Mouse (Mus musculus) embryonic facial prominence, embryonic 14.5 days (tissue): ENCODE results near the gene Hunk. TPM values are rescaled to one million over a fixed set of nuclear protein-coding genes. Genes with fewer than 3 reads are reported as not detected.

Experiments
- ATAC-seq: fragments of 200-750 bp; cut with Nextera tagmentation; 2 replicates; pipeline ENCODE4 v1.8.0; 2017; ENCODE audit warnings: low read depth, moderate number of reproducible peaks, moderate TSS enrichment
- DNase-seq: peaks from one replicate; pipeline ENCODE4 v3.0.0-alpha.2; 2015; ENCODE audit warnings: low spot score
- H3K27ac ChIP-seq: fragments of 300-500 bp; sonication (generic); replicated peaks from 2 replicates; pipeline ENCODE4 v1.5.1; 2014; ENCODE audit warnings: low read depth, mild to moderate bottlenecking, low read length, moderate library complexity
- H3K27me3 ChIP-seq: fragments of 300-500 bp; sonication (generic); replicated peaks from 2 replicates; pipeline ENCODE4 v1.6.1; 2014; ENCODE audit warnings: low read length; ENCODE audit not compliant: control insufficient read depth, insufficient read depth
- H3K36me3 ChIP-seq: fragments of 300-500 bp; sonication (generic); 2 replicates; pipeline ENCODE4 v1.6.1; 2014; ENCODE audit warnings: low read length, mixed read lengths; ENCODE audit not compliant: control insufficient read depth, insufficient read depth
- H3K4me1 ChIP-seq: fragments of 300-500 bp; sonication (generic); 2 replicates; pipeline ENCODE4 v1.6.1; 2014; ENCODE audit warnings: antibody characterized with exemption, low read length; ENCODE audit not compliant: control insufficient read depth, insufficient read depth
- H3K4me2 ChIP-seq: fragments of 300-500 bp; sonication (generic); 2 replicates; pipeline ENCODE4 v1.6.1; 2014; ENCODE audit warnings: low read depth, mild to moderate bottlenecking, low read length, moderate library complexity, mixed read lengths
- H3K4me3 ChIP-seq: fragments of 300-500 bp; sonication (generic); 2 replicates; pipeline ENCODE4 v1.5.1; 2014; ENCODE audit warnings: low read depth, mild to moderate bottlenecking, low read length
- H3K9ac ChIP-seq: fragments of 300-500 bp; sonication (generic); 2 replicates; pipeline ENCODE4 v1.6.1; 2014; ENCODE audit warnings: low read depth, mild to moderate bottlenecking, low read length, moderate library complexity, mixed read lengths
- H3K9me3 ChIP-seq: fragments of 300-500 bp; sonication (generic); 2 replicates; pipeline ENCODE4 v1.6.1; 2016; ENCODE audit warnings: low read length; ENCODE audit not compliant: control insufficient read depth
- WGBS: fragments of 180-500 bp; shearing (Covaris S2); extraction: QIAGEN DNeasy Blood & Tissue Kit; methylation state at CpG from one replicate; pipeline ENCODE4 v1.1.7; 2014; 5-methylcytosine and 5-hydroxymethylcytosine counted together
- polyA plus RNA-seq: library from polyadenylated mRNA; unstranded; fragments of >200 nt; fragmentation: Nextera tagmentation; extraction: Ambion mirVana; gene quantifications from 2 replicates; pipeline ENCODE4 v1.2.1, GENCODE M21; 2014

Hunk gene
- polyA plus RNA-seq, 1 experiment from 2014 or later: 9.7 TPM

- Histone ChIP-seq H3K4me2 (no peak overlapping the region), H3K4me1 (peaks cover 22% of the 10 kb centered on the region), H3K27me3 (no peaks in the 10 kb centered on the region), H3K36me3 (no peaks in the 10 kb centered on the region), H3K9me3 (no peaks in the 10 kb centered on the region), H3K27ac (0 out of 2 replicates have a peak overlapping the region, but pooled peaks have one; percentile 28), H3K4me3 (no peak overlapping the region), H3K9ac (no peak overlapping the region)
- ATAC-seq: peak; percentile 65; the same call in 1 of the 2 replicates
- WGBS: 22% methylated on average over 6 of the region's 6 CpGs
- peak; percentile 69 for DNase-seq
Observed at GRCm38 (mm10) chr16:90523373-90523772, 137.6 kb downstream of the Hunk start.

- Histone ChIP-seq H3K4me1 (peaks cover 19% of the 10 kb centered on the region), H3K27ac (no peak overlapping the region), H3K9me3 (no peaks in the 10 kb centered on the region), H3K36me3 (no peaks in the 10 kb centered on the region), H3K4me2 (no peak overlapping the region), H3K9ac (no peak overlapping the region), H3K27me3 (no peaks in the 10 kb centered on the region), H3K4me3 (no peak overlapping the region)
- DNase-seq (no peak), ATAC-seq (no peak)
- 95% methylated on average over 18 of the region's 18 CpGs for WGBS
Observed at GRCm38 (mm10) chr16:90523894-90524293, 138.1 kb downstream of the Hunk start.

- no peak for DNase-seq
- H3K9me3 ChIP-seq: no peaks in the 10 kb centered on the region
- H3K9ac ChIP-seq: no peak overlapping the region
- no peak overlapping the region for H3K4me2 ChIP-seq
- no peaks in the 10 kb centered on the region for H3K27me3 ChIP-seq
- no peak for ATAC-seq
- H3K27ac ChIP-seq: no peak overlapping the region
- WGBS: 97% methylated on average over 18 of the region's 18 CpGs
- H3K36me3 ChIP-seq: no peaks in the 10 kb centered on the region
- peaks cover 16% of the 10 kb centered on the region for H3K4me1 ChIP-seq
- no peak overlapping the region for H3K4me3 ChIP-seq
Observed at GRCm38 (mm10) chr16:90524393-90524792, 138.6 kb downstream of the Hunk start.

GRCm38 (mm10) chr16:90533119-90533673 lies 147.4 kb downstream of the Hunk start:
- H3K4me3 ChIP-seq: no peak overlapping the region
- no peaks in the 10 kb centered on the region for H3K36me3 ChIP-seq
- ATAC-seq (peak; percentile 56), DNase-seq (peak; percentile 83)
- peak overlapping the region; percentile 52; the same call in 1 of the 2 replicates for H3K27ac ChIP-seq
- H3K4me2 ChIP-seq: 0 out of 2 replicates have a peak overlapping the region, but pooled peaks have one; percentile 12
- H3K9ac ChIP-seq: no peak overlapping the region
- H3K9me3 ChIP-seq: no peaks in the 10 kb centered on the region
- H3K4me1 ChIP-seq: peaks cover 10% of the 10 kb centered on the region
- WGBS: 16% methylated on average over 10 of the region's 10 CpGs
- H3K27me3 ChIP-seq: no peaks in the 10 kb centered on the region

- H3K27ac ChIP-seq: no peak overlapping the region
- H3K9me3 ChIP-seq: no peaks in the 10 kb centered on the region
- no peak overlapping the region for H3K4me3 ChIP-seq
- ATAC-seq (no peak), DNase-seq (no peak)
- H3K27me3 ChIP-seq: no peaks in the 10 kb centered on the region
- H3K4me2 ChIP-seq: no peak overlapping the region
- WGBS: 78% methylated on average over 8 of the region's 8 CpGs
- no peaks in the 10 kb centered on the region for H3K36me3 ChIP-seq
- H3K9ac ChIP-seq: no peak overlapping the region
- peaks cover 10% of the 10 kb centered on the region for H3K4me1 ChIP-seq
Observed at GRCm38 (mm10) chr16:90534591-90534990, 148.8 kb downstream of the Hunk start.

GRCm38 (mm10) chr16:90538926-90539325 lies 153.1 kb downstream of the Hunk start:
- H3K4me1 ChIP-seq: no peaks in the 10 kb centered on the region
- no peaks in the 10 kb centered on the region for H3K36me3 ChIP-seq
- H3K4me3 ChIP-seq: no peak overlapping the region
- no peak for ATAC-seq
- no peak overlapping the region for H3K9ac ChIP-seq
- H3K27me3 ChIP-seq: no peaks in the 10 kb centered on the region
- H3K9me3 ChIP-seq: no peaks in the 10 kb centered on the region
- H3K4me2 ChIP-seq: no peak overlapping the region
- no peak for DNase-seq
- no peak overlapping the region for H3K27ac ChIP-seq
- WGBS: 76% methylated on average over 5 of the region's 5 CpGs

GRCm38 (mm10) chr16:90541191-90541590 lies 155.4 kb downstream of the Hunk start:
- Histone ChIP-seq H3K4me3 (no peak overlapping the region), H3K27ac (no peak overlapping the region), H3K27me3 (no peaks in the 10 kb centered on the region)

GRCm38 (mm10) chr16:90542383-90542782 lies 156.6 kb downstream of the Hunk start:
- 65% methylated on average over 10 of the region's 10 CpGs for WGBS
- H3K4me1 ChIP-seq: peaks cover 12% of the 10 kb centered on the region
- no peak for DNase-seq

More at GRCm38 (mm10) chr16:90541191-90541590, 155.4 kb downstream of the Hunk start:
- ATAC-seq (no peak), DNase-seq (no peak)
- 93% methylated on average over 2 of the region's 2 CpGs for WGBS
- H3K9me3 ChIP-seq: no peaks in the 10 kb centered on the region
- H3K4me1 ChIP-seq: peaks cover 12% of the 10 kb centered on the region
- H3K9ac ChIP-seq: no peak overlapping the region
- H3K4me2 ChIP-seq: no peak overlapping the region
- no peaks in the 10 kb centered on the region for H3K36me3 ChIP-seq

GRCm38 (mm10) chr16:90544175-90544574 lies 158.4 kb downstream of the Hunk start:
- ATAC-seq (no peak), DNase-seq (no peak)
- Histone ChIP-seq H3K4me3 (no peak overlapping the region), H3K27me3 (no peaks in the 10 kb centered on the region), H3K4me1 (peaks cover 12% of the 10 kb centered on the region), H3K27ac (peak overlapping the region; percentile 13; the same call in 1 of the 2 replicates), H3K4me2 (no peak overlapping the region), H3K36me3 (no peaks in the 10 kb centered on the region), H3K9ac (no peak overlapping the region), H3K9me3 (no peaks in the 10 kb centered on the region)
- WGBS: 41% methylated on average over 9 of the region's 9 CpGs

More at GRCm38 (mm10) chr16:90542383-90542782, 156.6 kb downstream of the Hunk start:
- H3K27ac ChIP-seq: no peak overlapping the region
- H3K4me3 ChIP-seq: no peak overlapping the region
- H3K4me2 ChIP-seq: no peak overlapping the region
- H3K27me3 ChIP-seq: no peaks in the 10 kb centered on the region
- H3K36me3 ChIP-seq: no peaks in the 10 kb centered on the region
- H3K9me3 ChIP-seq: no peaks in the 10 kb centered on the region
- H3K9ac ChIP-seq: no peak overlapping the region
- ATAC-seq: no peak
